Mouse (Mus musculus): Measurements from ENCODE around the gene Rnf144a. TPM values are rescaled to one million over a fixed set of nuclear protein-coding genes. Genes with fewer than 3 reads are reported as not detected.

The Rnf144a gene
- polyA plus RNA-seq, 1 experiment from 2014 or later = 35.1 TPM

GRCm38 (mm10) chr12:26340621-26341020, 74.4 kb downstream of the Rnf144a start:
- no peak for ATAC-seq (ENCODE audit: low FRiP score, low TSS enrichment)
- no peaks in the 10 kb centered on the region for H3K9me3 ChIP-seq (ENCODE audit: low read length)
- 83% methylated on average over 4 of the region's 4 CpGs for WGBS

GRCm38 (mm10) chr12:26339886-26340285, 75.2 kb downstream of the Rnf144a start:
- Histone ChIP-seq H3K27me3 (ENCODE audit: insufficient read depth, low read length) (no peaks in the 10 kb centered on the region), H3K9ac (replicated peaks; ENCODE audit: low read length) (no peak overlapping the region), H3K36me3 (ENCODE audit: insufficient read depth, low read length) (peaks cover 3% of the 10 kb centered on the region), H3K4me2 (replicated peaks; ENCODE audit: low read depth, low read length) (no peak overlapping the region), H3K9me3 (ENCODE audit: low read length) (no peaks in the 10 kb centered on the region), H3K4me1 (ENCODE audit: insufficient read depth, low read length) (peaks cover 4% of the 10 kb centered on the region; the same call in 1 of the 2 replicates), H3K27ac (ENCODE audit: low read length) (no peak overlapping the region), H3K4me3 (ENCODE audit: low read length) (no peak overlapping the region)
- ATAC-seq (ENCODE audit: low FRiP score, low TSS enrichment) = no peak

More at GRCm38 (mm10) chr12:26340621-26341020, 74.4 kb downstream of the Rnf144a start:
- Histone ChIP-seq H3K36me3 (ENCODE audit: insufficient read depth, low read length) (peaks cover 3% of the 10 kb centered on the region), H3K4me1 (ENCODE audit: insufficient read depth, low read length) (peaks cover 4% of the 10 kb centered on the region; the same call in 1 of the 2 replicates), H3K27me3 (ENCODE audit: insufficient read depth, low read length) (no peaks in the 10 kb centered on the region), H3K4me3 (ENCODE audit: low read length) (no peak overlapping the region), H3K9ac (replicated peaks; ENCODE audit: low read length) (no peak overlapping the region), H3K27ac (ENCODE audit: low read length) (no peak overlapping the region), H3K4me2 (replicated peaks; ENCODE audit: low read depth, low read length) (no peak overlapping the region)

- WGBS = 98% methylated on average over 8 of the region's 8 CpGs
- no peak for ATAC-seq (ENCODE audit: low FRiP score, low TSS enrichment)
These were observed 75.9 kb downstream of the Rnf144a start for GRCm38 (mm10) chr12:26339181-26339580.

GRCm38 (mm10) chr12:26333678-26334077, 81.4 kb downstream of the Rnf144a start:
- ATAC-seq (ENCODE audit: low FRiP score, low TSS enrichment) = no peak
- no peaks in the 10 kb centered on the region for H3K27me3 ChIP-seq (ENCODE audit: insufficient read depth, low read length)
- 0 out of 2 replicates have a peak, but pooled peaks cover 5% of the 10 kb centered on the region for H3K4me1 ChIP-seq (ENCODE audit: insufficient read depth, low read length)
- no peak overlapping the region for H3K4me3 ChIP-seq (ENCODE audit: low read length)
- no peak overlapping the region for H3K9ac ChIP-seq (replicated peaks; ENCODE audit: low read length)
- H3K4me2 ChIP-seq (replicated peaks; ENCODE audit: low read depth, low read length) = no peak overlapping the region
- H3K36me3 ChIP-seq (ENCODE audit: insufficient read depth, low read length) = peaks cover 3% of the 10 kb centered on the region
- 76% methylated on average over 1 of the region's 1 CpGs for WGBS
- no peak overlapping the region for H3K27ac ChIP-seq (ENCODE audit: low read length)
- no peaks in the 10 kb centered on the region for H3K9me3 ChIP-seq (ENCODE audit: low read length)

More at GRCm38 (mm10) chr12:26339181-26339580, 75.9 kb downstream of the Rnf144a start:
- H3K9ac ChIP-seq (replicated peaks; ENCODE audit: low read length) = no peak overlapping the region
- H3K27ac ChIP-seq (ENCODE audit: low read length) = no peak overlapping the region
- no peaks in the 10 kb centered on the region for H3K9me3 ChIP-seq (ENCODE audit: low read length)
- H3K27me3 ChIP-seq (ENCODE audit: insufficient read depth, low read length) = no peaks in the 10 kb centered on the region
- no peak overlapping the region for H3K4me2 ChIP-seq (replicated peaks; ENCODE audit: low read depth, low read length)
- H3K36me3 ChIP-seq (ENCODE audit: insufficient read depth, low read length) = peaks cover 3% of the 10 kb centered on the region
- H3K4me1 ChIP-seq (ENCODE audit: insufficient read depth, low read length) = peaks cover 4% of the 10 kb centered on the region; the same call in 1 of the 2 replicates
- no peak overlapping the region for H3K4me3 ChIP-seq (ENCODE audit: low read length)

GRCm38 (mm10) chr12:26331048-26331447, 84.0 kb downstream of the Rnf144a start:
- ATAC-seq (ENCODE audit: low FRiP score, low TSS enrichment) = no peak
- 61% methylated on average over 3 of the region's 3 CpGs for WGBS
- no peak overlapping the region for H3K9ac ChIP-seq (replicated peaks; ENCODE audit: low read length)
- 0 out of 2 replicates have a peak, but pooled peaks cover 5% of the 10 kb centered on the region for H3K4me1 ChIP-seq (ENCODE audit: insufficient read depth, low read length)
- H3K9me3 ChIP-seq (ENCODE audit: low read length) = no peaks in the 10 kb centered on the region
- peaks cover 7% of the 10 kb centered on the region for H3K36me3 ChIP-seq (ENCODE audit: insufficient read depth, low read length)
- no peak overlapping the region for H3K27ac ChIP-seq (ENCODE audit: low read length)
- no peak overlapping the region for H3K4me2 ChIP-seq (replicated peaks; ENCODE audit: low read depth, low read length)
- H3K4me3 ChIP-seq (ENCODE audit: low read length) = no peak overlapping the region
- no peaks in the 10 kb centered on the region for H3K27me3 ChIP-seq (ENCODE audit: insufficient read depth, low read length)

- Histone ChIP-seq H3K27ac (ENCODE audit: low read length) (no peak overlapping the region), H3K36me3 (ENCODE audit: insufficient read depth, low read length) (peaks cover 7% of the 10 kb centered on the region), H3K4me3 (ENCODE audit: low read length) (no peak overlapping the region), H3K9me3 (ENCODE audit: low read length) (no peaks in the 10 kb centered on the region), H3K9ac (replicated peaks; ENCODE audit: low read length) (no peak overlapping the region), H3K27me3 (ENCODE audit: insufficient read depth, low read length) (no peaks in the 10 kb centered on the region), H3K4me1 (ENCODE audit: insufficient read depth, low read length) (0 out of 2 replicates have a peak, but pooled peaks cover 5% of the 10 kb centered on the region), H3K4me2 (replicated peaks; ENCODE audit: low read depth, low read length) (no peak overlapping the region)
- no peak for ATAC-seq (ENCODE audit: low FRiP score, low TSS enrichment)
- 47% methylated on average over 5 of the region's 5 CpGs for WGBS
These were observed 85.3 kb downstream of the Rnf144a start for GRCm38 (mm10) chr12:26329756-26330155.

GRCm38 (mm10) chr12:26329031-26329675, 85.9 kb downstream of the Rnf144a start:
- ATAC-seq (ENCODE audit: low FRiP score, low TSS enrichment) = no peak
- H3K4me1 ChIP-seq (ENCODE audit: insufficient read depth, low read length) = 0 out of 2 replicates have a peak, but pooled peaks cover 5% of the 10 kb centered on the region
- no peak overlapping the region for H3K4me2 ChIP-seq (replicated peaks; ENCODE audit: low read depth, low read length)
- no peak overlapping the region for H3K27ac ChIP-seq (ENCODE audit: low read length)
- 65% methylated on average over 6 of the region's 6 CpGs for WGBS
- peaks cover 11% of the 10 kb centered on the region for H3K36me3 ChIP-seq (ENCODE audit: insufficient read depth, low read length)
- H3K27me3 ChIP-seq (ENCODE audit: insufficient read depth, low read length) = no peaks in the 10 kb centered on the region
- H3K9me3 ChIP-seq (ENCODE audit: low read length) = no peaks in the 10 kb centered on the region
- H3K4me3 ChIP-seq (ENCODE audit: low read length) = no peak overlapping the region
- no peak overlapping the region for H3K9ac ChIP-seq (replicated peaks; ENCODE audit: low read length)

- Histone ChIP-seq H3K27ac (ENCODE audit: low read length) (no peak overlapping the region), H3K9me3 (ENCODE audit: low read length) (no peaks in the 10 kb centered on the region), H3K4me3 (ENCODE audit: low read length) (no peak overlapping the region), H3K4me2 (replicated peaks; ENCODE audit: low read depth, low read length) (no peak overlapping the region), H3K36me3 (ENCODE audit: insufficient read depth, low read length) (peaks cover 37% of the 10 kb centered on the region), H3K27me3 (ENCODE audit: insufficient read depth, low read length) (no peaks in the 10 kb centered on the region), H3K4me1 (ENCODE audit: insufficient read depth, low read length) (no peaks in the 10 kb centered on the region), H3K9ac (replicated peaks; ENCODE audit: low read length) (no peak overlapping the region)
- 92% methylated on average over 5 of the region's 5 CpGs for WGBS
- ATAC-seq (ENCODE audit: low FRiP score, low TSS enrichment) = no peak
These were observed 91.2 kb downstream of the Rnf144a start for GRCm38 (mm10) chr12:26323783-26324364.

GRCm38 (mm10) chr12:26316261-26316660, 98.8 kb downstream of the Rnf144a start:
- no peak for ATAC-seq (ENCODE audit: low FRiP score, low TSS enrichment)
- no peak overlapping the region for H3K27ac ChIP-seq (ENCODE audit: low read length)
- H3K4me2 ChIP-seq (replicated peaks; ENCODE audit: low read depth, low read length) = no peak overlapping the region
- H3K9ac ChIP-seq (replicated peaks; ENCODE audit: low read length) = no peak overlapping the region
- no peaks in the 10 kb centered on the region for H3K4me1 ChIP-seq (ENCODE audit: insufficient read depth, low read length)
- H3K4me3 ChIP-seq (ENCODE audit: low read length) = no peak overlapping the region
- H3K9me3 ChIP-seq (ENCODE audit: low read length) = no peaks in the 10 kb centered on the region
- H3K36me3 ChIP-seq (ENCODE audit: insufficient read depth, low read length) = peaks cover 27% of the 10 kb centered on the region
- WGBS = 65% methylated on average over 3 of the region's 3 CpGs
- H3K27me3 ChIP-seq (ENCODE audit: insufficient read depth, low read length) = no peaks in the 10 kb centered on the region

GRCm38 (mm10) chr12:26314959-26315358, 100.1 kb downstream of the Rnf144a start:
- H3K4me1 ChIP-seq (ENCODE audit: insufficient read depth, low read length) = no peaks in the 10 kb centered on the region
- H3K27me3 ChIP-seq (ENCODE audit: insufficient read depth, low read length) = no peaks in the 10 kb centered on the region
- no peak overlapping the region for H3K9ac ChIP-seq (replicated peaks; ENCODE audit: low read length)
- no peaks in the 10 kb centered on the region for H3K9me3 ChIP-seq (ENCODE audit: low read length)
- WGBS = 46% methylated on average over 5 of the region's 5 CpGs
- H3K4me3 ChIP-seq (ENCODE audit: low read length) = no peak overlapping the region
- 0 out of 2 replicates have a peak, but pooled peaks have one; percentile 27 for ATAC-seq (ENCODE audit: low FRiP score, low TSS enrichment)
- H3K27ac ChIP-seq (ENCODE audit: low read length) = no peak overlapping the region
- peaks cover 25% of the 10 kb centered on the region for H3K36me3 ChIP-seq (ENCODE audit: insufficient read depth, low read length)
- no peak overlapping the region for H3K4me2 ChIP-seq (replicated peaks; ENCODE audit: low read depth, low read length)

Data from kidney, embryonic 16.5 days (tissue).